Mouse (Mus musculus): ENCODE data around the gene Olfr591.
"Not testable (repeated sequence)": the region's sequence is repeated elsewhere in the genome, so short reads cannot be mapped to it uniquely, and the experiment has no call there.

The Olfr591 gene

GRCm38 (mm10) chr7:103178240-103178639 is at the start of gene Olfr591:
Olfr591 (minus strand) TSS chr7:103178340.
- in situ Hi-C loops (cut with MboI; ENCODE audit: low pct_unique_long_range_greater_than_20kb in 1 of 2, low sequenced_read_pairs in 2 of 2, unreplicated experiment in 1 of 2), result no loop called here

GRCm38 (mm10) chr7:103216696-103217095 is 38.6 kb upstream of the Olfr591 start, which contains the start of gene Olfr594:
Olfr594 (plus strand) TSS chr7:103216996.
- in situ Hi-C loops (cut with MboI; ENCODE audit: low pct_unique_long_range_greater_than_20kb in 1 of 2, low sequenced_read_pairs in 2 of 2, unreplicated experiment in 1 of 2), result no loop called here

GRCm38 (mm10) chr7:103212050-103212449 is 33.9 kb upstream of the Olfr591 start:
- in situ Hi-C loops (cut with MboI; ENCODE audit: low pct_unique_long_range_greater_than_20kb in 1 of 2, low sequenced_read_pairs in 2 of 2, unreplicated experiment in 1 of 2), result not testable (repeated sequence)

- in situ Hi-C loops (cut with MboI; ENCODE audit: low pct_unique_long_range_greater_than_20kb in 1 of 2, low sequenced_read_pairs in 2 of 2, unreplicated experiment in 1 of 2), result no loop called here
These were observed 33.4 kb upstream of the Olfr591 start, which contains the start of gene Olfr593 for GRCm38 (mm10) chr7:103211562-103211961. Olfr593 (plus strand) TSS chr7:103211862.

GRCm38 (mm10) chr7:103184503-103184902 is 6.4 kb upstream of the Olfr591 start, which contains the start of gene Olfr592:
Olfr592 (plus strand) TSS chr7:103184803.
- in situ Hi-C loops (cut with MboI; ENCODE audit: low pct_unique_long_range_greater_than_20kb in 1 of 2, low sequenced_read_pairs in 2 of 2, unreplicated experiment in 1 of 2), result not testable (repeated sequence)

- in situ Hi-C loops (cut with MboI; ENCODE audit: low pct_unique_long_range_greater_than_20kb in 1 of 2, low sequenced_read_pairs in 2 of 2, unreplicated experiment in 1 of 2), result no loop called here
These were observed 8.4 kb downstream of the Olfr591 start for GRCm38 (mm10) chr7:103169697-103170096.

- in situ Hi-C loops (cut with MboI; ENCODE audit: low pct_unique_long_range_greater_than_20kb in 1 of 2, low sequenced_read_pairs in 2 of 2, unreplicated experiment in 1 of 2), result no loop called here
These were observed 21.9 kb downstream of the Olfr591 start, which contains the start of gene Olfr589 for GRCm38 (mm10) chr7:103156256-103156655. Olfr589 (minus strand) TSS chr7:103156356.

GRCm38 (mm10) chr7:103140579-103140978 is 37.6 kb downstream of the Olfr591 start, which contains the start of gene Olfr588-ps1:
Olfr588-ps1 (plus strand) TSS chr7:103140879.
- in situ Hi-C loops (cut with MboI; ENCODE audit: low pct_unique_long_range_greater_than_20kb in 1 of 2, low sequenced_read_pairs in 2 of 2, unreplicated experiment in 1 of 2), result no loop called here

- in situ Hi-C loops (cut with MboI; ENCODE audit: low pct_unique_long_range_greater_than_20kb in 1 of 2, low sequenced_read_pairs in 2 of 2, unreplicated experiment in 1 of 2), result no loop called here
These were observed 52.6 kb downstream of the Olfr591 start, which contains the start of gene Olfr586 for GRCm38 (mm10) chr7:103125538-103125937. Olfr586 (minus strand) TSS chr7:103125638.

- in situ Hi-C loops (cut with MboI; ENCODE audit: low pct_unique_long_range_greater_than_20kb in 1 of 2, low sequenced_read_pairs in 2 of 2, unreplicated experiment in 1 of 2), result no loop called here
These were observed 58.7 kb downstream of the Olfr591 start for GRCm38 (mm10) chr7:103119406-103119805.

All from mouse embryonic stem cell (cell line).